Mouse (Mus musculus) C2C12 (cell line): ENCODE data around the gene Ss18l1.

Source experiments
- CEBPB ChIP-seq: IDR thresholded peaks from one replicate; pipeline ENCODE4 v1.6.1; 2011; ENCODE audit warnings: low read depth, mild to moderate bottlenecking, control low read depth, moderate library complexity
- CTCF ChIP-seq: IDR thresholded peaks from one replicate; pipeline ENCODE4 v1.5.1; 2011; ENCODE audit not compliant: control insufficient read depth, insufficient read depth, insufficient read length
- MYOD1 ChIP-seq: IDR thresholded peaks from one replicate; pipeline ENCODE4 v1.6.1; 2011; ENCODE audit warnings: low read depth; ENCODE audit not compliant: control insufficient read depth, insufficient read length
- MYOG ChIP-seq: IDR thresholded peaks from one replicate; pipeline ENCODE4 v1.6.1; 2011; ENCODE audit not compliant: control insufficient read depth, insufficient read length; ENCODE audit errors: extremely low read depth
- USF1 ChIP-seq: IDR thresholded peaks from one replicate; pipeline ENCODE4 v1.6.1; 2011; ENCODE audit warnings: low read depth, mild to moderate bottlenecking, control low read depth, moderate library complexity

GRCm38 (mm10) chr2:180070481-180071453 is 28.5 kb downstream of the Ss18l1 start, which contains the start of gene Mtg2:
- TF ChIP-seq CTCF (no peak), CEBPB (no peak), MYOG (no peak), MYOD1 (no peak), USF1 (no peak)
